Mouse (Mus musculus) MEL (cell line): Measurements from ENCODE around the gene Zfp91. TPM values are rescaled to one million over a fixed set of nuclear protein-coding genes. Genes with fewer than 3 reads are reported as not detected.
A peak's percentile ranks its signal among the peaks of the same experiment; 100 is the strongest.

ENCODE experiments used
- DNase-seq: peaks from one replicate; pipeline ENCODE4 v3.0.0; 2011; ENCODE audit warnings: low read depth, low spot score
- H3K27ac ChIP-seq: 2 replicates; pipeline ENCODE4 v1.5.1; 2012; ENCODE audit warnings: low read depth, mild to moderate bottlenecking, control low read depth, low read length, moderate library complexity; ENCODE audit not compliant: control insufficient read depth
- H3K27me3 ChIP-seq, 2 experiments: fragments of 150-350 bp in 1 of 2; sonication (generic) in 1 of 2; 2 replicates each; pipeline ENCODE4 v1.6.1; 2012; ENCODE audit warnings: low read length in 2 of 2, mild to moderate bottlenecking in 2 of 2, improper control_type of control experiment in 1 of 2, moderate library complexity in 1 of 2; ENCODE audit not compliant: insufficient read depth in 2 of 2, control insufficient read depth in 1 of 2
- H3K36me3 ChIP-seq, 2 experiments: 2 replicates each; pipeline ENCODE4 v1.6.1; 2012 to 2014; ENCODE audit warnings: low read length in 2 of 2, improper control_type of control experiment in 1 of 2, inconsistent platforms in 1 of 2, mild to moderate bottlenecking in 1 of 2; ENCODE audit not compliant: insufficient read depth in 2 of 2, control insufficient read depth in 1 of 2
- H3K4me1 ChIP-seq, 2 experiments: fragments of 150-350 bp in 1 of 2; sonication (generic) in 1 of 2; 2 replicates each; pipeline ENCODE4 v1.6.1; 2012; ENCODE audit warnings: low read length in 2 of 2, improper control_type of control experiment in 1 of 2, mild to moderate bottlenecking in 1 of 2; ENCODE audit not compliant: insufficient read depth in 2 of 2, control insufficient read depth in 1 of 2
- H3K4me3 ChIP-seq, 2 experiments: fragments of 150-350 bp in 1 of 2; sonication (generic) in 1 of 2; 2 replicates each; pipeline ENCODE4 v1.5.1; 2012; ENCODE audit warnings: low read depth in 2 of 2, low read length in 2 of 2, mild to moderate bottlenecking in 2 of 2, moderate library complexity in 2 of 2, control low read depth in 1 of 2, improper control_type of control experiment in 1 of 2; ENCODE audit not compliant: control insufficient read depth in 1 of 2, insufficient read depth in 1 of 2
- H3K79me2 ChIP-seq: 2 replicates; pipeline ENCODE4 v1.6.1; 2012; ENCODE audit warnings: mild to moderate bottlenecking, low read length, moderate library complexity; ENCODE audit not compliant: control insufficient read depth, poor library complexity, insufficient read depth
- H3K9ac ChIP-seq: 2 replicates; pipeline ENCODE4 v1.6.1; 2012; ENCODE audit warnings: low read depth, mild to moderate bottlenecking, control low read depth, low read length, moderate library complexity; ENCODE audit not compliant: control insufficient read depth, poor library complexity, severe bottlenecking
- H3K9me3 ChIP-seq: fragments of 150-350 bp; sonication (generic); replicated peaks from 2 replicates; pipeline ENCODE4 v1.6.1; 2012; ENCODE audit warnings: mild to moderate bottlenecking, low read length, improper control_type of control experiment, moderate library complexity; ENCODE audit not compliant: insufficient read depth
- BHLHE40 ChIP-seq: IDR thresholded peaks from 2 replicates; pipeline ENCODE4 v1.6.1; 2012; ENCODE audit warnings: low read depth, mild to moderate bottlenecking, inconsistent platforms, low read length, improper control_type of control experiment, borderline replicate concordance
- CHD1 ChIP-seq: IDR thresholded peaks from 2 replicates; pipeline ENCODE4 v1.6.1; 2012; ENCODE audit warnings: low read depth, mild to moderate bottlenecking, inconsistent platforms, low read length, improper control_type of control experiment
- CHD2 ChIP-seq: IDR thresholded peaks from 2 replicates; pipeline ENCODE4 v1.6.1; 2011; ENCODE audit warnings: low read length, improper control_type of control experiment
- ELF1 ChIP-seq: IDR thresholded peaks from 2 replicates; pipeline ENCODE4 v1.6.1; 2014; ENCODE audit warnings: low read depth, mild to moderate bottlenecking, inconsistent platforms, low read length, improper control_type of control experiment, moderate library complexity
- GABPA ChIP-seq: IDR thresholded peaks from 2 replicates; pipeline ENCODE4 v1.6.1; 2012; ENCODE audit warnings: low read depth, mild to moderate bottlenecking, inconsistent platforms, low read length, improper control_type of control experiment, moderate library complexity
- GATA1 ChIP-seq: IDR thresholded peaks from 2 replicates; pipeline ENCODE4 v1.6.1; 2011; ENCODE audit warnings: low read depth, low read length, improper control_type of control experiment
- HCFC1 ChIP-seq: IDR thresholded peaks from 2 replicates; pipeline ENCODE4 v1.6.1; 2012; ENCODE audit warnings: low read depth, mild to moderate bottlenecking, inconsistent platforms, low read length, improper control_type of control experiment, moderate library complexity
- JUND ChIP-seq: IDR thresholded peaks from 2 replicates; pipeline ENCODE4 v1.6.1; 2011; ENCODE audit warnings: low read depth, mild to moderate bottlenecking, improper control_type of control experiment, low read length
- KAT2A ChIP-seq: conservative IDR thresholded peaks from 2 replicates; pipeline ENCODE4 v1.6.1; 2012; ENCODE audit warnings: low read depth, low read length, improper control_type of control experiment, inconsistent platforms
- MAX ChIP-seq: IDR thresholded peaks from 2 replicates; pipeline ENCODE4 v1.6.1; 2011; ENCODE audit warnings: low read length, improper control_type of control experiment
- MEF2A ChIP-seq: IDR thresholded peaks from 2 replicates; pipeline ENCODE4 v1.6.1; 2014; ENCODE audit warnings: low read depth, mild to moderate bottlenecking, inconsistent platforms, low read length, improper control_type of control experiment; ENCODE audit not compliant: poor library complexity, insufficient replicate concordance, severe bottlenecking; ENCODE audit errors: extremely low read depth
- MXI1 ChIP-seq: IDR thresholded peaks from 2 replicates; pipeline ENCODE4 v1.6.1; 2011; ENCODE audit warnings: mild to moderate bottlenecking, low read depth, low read length, improper control_type of control experiment
- MYB ChIP-seq: IDR thresholded peaks from 2 replicates; pipeline ENCODE4 v1.6.1; 2011; ENCODE audit warnings: mild to moderate bottlenecking, low read depth, low read length, improper control_type of control experiment
- MYC ChIP-seq: IDR thresholded peaks from 2 replicates; pipeline ENCODE4 v1.6.1; 2011; ENCODE audit warnings: low read depth, mild to moderate bottlenecking, low read length, improper control_type of control experiment, moderate library complexity
- NELFE ChIP-seq: IDR thresholded peaks from 2 replicates; pipeline ENCODE4 v1.6.1; 2011; ENCODE audit warnings: low read depth, low read length, improper control_type of control experiment
- NRF1 ChIP-seq: IDR thresholded peaks from 2 replicates; pipeline ENCODE4 v1.6.1; 2014; ENCODE audit warnings: low read depth, mild to moderate bottlenecking, inconsistent platforms, low read length, improper control_type of control experiment, moderate library complexity; ENCODE audit not compliant: poor library complexity, insufficient read depth, severe bottlenecking
- POLR2A ChIP-seq, 2 experiments: IDR thresholded peaks; 2 replicates each; pipeline ENCODE4 v1.6.1; 2011 to 2012; ENCODE audit warnings: low read length in 2 of 2, mild to moderate bottlenecking in 2 of 2, control low read depth in 1 of 2, improper control_type of control experiment in 1 of 2, low read depth in 1 of 2, moderate library complexity in 1 of 2; ENCODE audit not compliant: control insufficient read depth in 1 of 2, insufficient read depth in 1 of 2, poor library complexity in 1 of 2
- POLR2AphosphoS5 ChIP-seq: IDR thresholded peaks from 2 replicates; pipeline ENCODE4 v1.6.1; 2012; ENCODE audit warnings: low read depth, borderline replicate concordance, mild to moderate bottlenecking, inconsistent platforms, low read length, moderate library complexity, mixed read lengths
- RAD21 ChIP-seq: IDR thresholded peaks from 2 replicates; pipeline ENCODE4 v1.6.1; 2011; ENCODE audit warnings: mild to moderate bottlenecking, low read depth, low read length, improper control_type of control experiment
- RCOR1 ChIP-seq: IDR thresholded peaks from 2 replicates; pipeline ENCODE4 v1.6.1; 2012; ENCODE audit warnings: low read depth, mild to moderate bottlenecking, inconsistent platforms, low read length, improper control_type of control experiment
- SIN3A ChIP-seq: IDR thresholded peaks from 2 replicates; pipeline ENCODE4 v1.6.1; 2012; ENCODE audit warnings: low read length, improper control_type of control experiment, inconsistent platforms
- TAL1 ChIP-seq: IDR thresholded peaks from 2 replicates; pipeline ENCODE4 v1.6.1; 2012; ENCODE audit warnings: mild to moderate bottlenecking, inconsistent platforms, low read length, moderate library complexity, mixed read lengths
- UBTF ChIP-seq: IDR thresholded peaks from 2 replicates; pipeline ENCODE4 v1.6.1; 2012; ENCODE audit warnings: low read depth, mild to moderate bottlenecking, inconsistent platforms, low read length, improper control_type of control experiment, moderate library complexity, borderline replicate concordance; ENCODE audit not compliant: insufficient read depth
- USF1 ChIP-seq: IDR thresholded peaks from 2 replicates; pipeline ENCODE4 v1.6.1; 2014; ENCODE audit warnings: low read depth, mild to moderate bottlenecking, inconsistent platforms, low read length, improper control_type of control experiment, moderate library complexity
- USF2 ChIP-seq, 2 experiments: IDR thresholded peaks; 2 replicates each; pipeline ENCODE4 v1.6.1; 2011 to 2012; ENCODE audit warnings: improper control_type of control experiment in 2 of 2, low read length in 2 of 2, borderline replicate concordance in 1 of 2, inconsistent platforms in 1 of 2, low read depth in 1 of 2, mild to moderate bottlenecking in 1 of 2; ENCODE audit not compliant: insufficient read depth in 1 of 2
- ZKSCAN1 ChIP-seq: IDR thresholded peaks from 2 replicates; pipeline ENCODE4 v1.6.1; 2012; ENCODE audit warnings: low read depth, mild to moderate bottlenecking, inconsistent platforms, low read length, improper control_type of control experiment, moderate library complexity
- polyA plus RNA-seq, 2 experiments: library from polyadenylated mRNA; stranded (reverse) in 1 of 2; unstranded in 1 of 2; fragments of >175 nt in 1 of 2; fragments of >200 nt in 1 of 2; gene quantifications; 2 replicates each; pipeline versions ENCODE4 v1.2.1 to v1.2.4; 2012; ENCODE audit warnings: low replicate concordance in 2 of 2, low read depth in 1 of 2; ENCODE audit not compliant: insufficient read length in 2 of 2, insufficient read depth in 1 of 2, missing spikeins in 1 of 2
- total RNA-seq: library from RNA; depleted of rRNA; stranded (reverse); fragments of 300-350 nt; gene quantifications from 2 replicates; pipeline ENCODE4 v1.2.3, GENCODE M21; 2012

Gene Zfp91
- total and polyA plus RNA-seq, 3 experiments: 32.3 to 148 (median 51.7) TPM

GRCm38 (mm10) chr19:12795110-12795509 is 816 bp downstream of the Zfp91 start:
- Histone ChIP-seq H3K27me3 (no peaks in the 10 kb centered on the region), H3K4me1 (peaks cover 3 to 7% of the 10 kb centered on the region in 2 experiments; a peak in 3 of 4 replicates), H3K27ac (peak overlapping the region; percentile 97), H3K4me3 (peak overlapping the region; percentile 92 to 98), H3K79me2 (peaks cover 30% of the 10 kb centered on the region), H3K9ac (peak overlapping the region; percentile 99), H3K36me3 (peaks cover 1 to 16% of the 10 kb centered on the region in 2 experiments; a peak in 3 of 4 replicates), H3K9me3 (no peaks in the 10 kb centered on the region)
- no peak for DNase-seq
- TF ChIP-seq USF1 (no peak), POLR2A (IDR thresholded peaks at IDR 0.05; ENCODE audit: control insufficient read depth in 1 of 2, insufficient read depth in 1 of 2, low read depth in 1 of 2, low read length in 2 of 2, poor library complexity in 1 of 2) (no peak), NELFE (no peak), SIN3A (no peak), JUND (no peak), MEF2A (no peak), MXI1 (no peak), GABPA (no peak), ELF1 (no peak), TAL1 (no peak), RAD21 (no peak), MAX (no peak)

- peak; percentile 86 for DNase-seq
- Histone ChIP-seq H3K4me3 (peak overlapping the region; percentile 92 to 98), H3K27me3 (no peaks in the 10 kb centered on the region), H3K4me1 (peaks cover 3% of the 10 kb centered on the region in 2 experiments; a peak in 3 of 4 replicates), H3K27ac (peak overlapping the region; percentile 97), H3K9ac (peak overlapping the region; percentile 99), H3K79me2 (peaks cover 32% of the 10 kb centered on the region), H3K9me3 (no peaks in the 10 kb centered on the region), H3K36me3 (peaks cover 5 to 20% of the 10 kb centered on the region in 2 experiments; a peak in 3 of 4 replicates)
- TF ChIP-seq USF1 (peak; percentile 97), MYC (peak; percentile 85), USF2 (IDR thresholded peaks at IDR 0.05; ENCODE audit: borderline replicate concordance in 1 of 2, insufficient read depth in 1 of 2, low read depth in 1 of 2, low read length in 2 of 2) (no peak; a peak in 2 of 4 replicates), UBTF (peak; percentile 65; the same call in 1 of the 2 replicates), POLR2AphosphoS5 (no peak), SIN3A (peak; percentile 95), JUND (no peak), MXI1 (peak; percentile 98), TAL1 (no peak), ZKSCAN1 (no peak), ELF1 (no peak), CHD2 (no peak), KAT2A (peak; percentile 38; the same call in 1 of the 2 replicates), MYB (no peak), BHLHE40 (peak; percentile 46; the same call in 1 of the 2 replicates), RCOR1 (no peak), CHD1 (peak; percentile 75; the same call in 1 of the 2 replicates), NRF1 (0 out of 2 replicates have a peak, but pooled peaks have one; percentile 18), GABPA (no peak), GATA1 (no peak), MEF2A (no peak), HCFC1 (peak; percentile 79)
Measured at GRCm38 (mm10) chr19:12794056-12795044, 1.6 kb downstream of the Zfp91 start.
